Mouse (Mus musculus) leukemia stem cell, adult 10-12 weeks (primary cell): ENCODE measurements around the gene Tyw1. TPM values are rescaled to one million over a fixed set of nuclear protein-coding genes. Genes with fewer than 3 reads are reported as not detected.

ENCODE experiments used
- polyA plus RNA-seq: library from polyadenylated mRNA; stranded (reverse); fragments of >175 nt; gene quantifications from 2 replicates; pipeline ENCODE4 v1.2.3, GENCODE M21; 2012; ENCODE audit warnings: low replicate concordance

Gene Tyw1
- 6.1 and 10.4 TPM in 2 replicates for polyA plus RNA-seq

GRCm38 (mm10) chr5:130255017-130255720 is at the start of gene Tyw1, which contains the start of gene Sbds:
Gene Tyw1, plus strand, starts transcription at chr5:130255619.
Gene Sbds, minus strand, starts transcription at chr5:130255530.

DNA sequence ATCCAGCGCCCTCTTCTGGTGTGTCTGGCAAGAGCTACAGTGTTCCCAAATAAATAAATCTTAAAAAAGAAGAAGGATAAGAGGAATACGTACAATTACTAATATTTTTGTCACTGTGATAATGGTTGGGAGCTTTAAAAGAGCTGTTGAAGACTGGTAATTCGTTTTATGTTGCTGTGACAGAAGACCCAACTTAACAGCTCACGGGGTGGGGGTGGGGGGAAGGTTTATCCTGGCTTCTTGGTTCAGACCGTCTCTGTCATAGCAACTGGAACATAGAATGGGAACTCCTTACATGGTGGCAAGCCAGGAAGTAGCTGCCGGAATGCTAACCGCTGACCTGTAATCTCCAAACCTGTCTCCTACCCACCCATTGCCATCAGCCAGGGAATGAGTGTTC is 38.6 kb upstream of the Tyw1 start, which contains the start of gene Tmem248:
Gene Tmem248 (plus strand): TSS at position 301 of the 400 bp plus-strand sequence.

GRCm38 (mm10) chr5:130369237-130369636 is 113.8 kb downstream of the Tyw1 start, which contains the start of gene Caln1:
Gene Caln1, plus strand, starts transcription at chr5:130369455.

GRCm38 (mm10) chr5:130384222-130384912 is 128.9 kb downstream of the Tyw1 start, which contains the start of gene A330070K13Rik:
Gene A330070K13Rik, minus strand, starts transcription at chr5:130384631.

Other genes with a start within 250 kb of the Tyw1 start
- gene Asl, start 226.4 kb upstream of the Tyw1 start, polyA plus RNA-seq, result 7.4 and 8.3 TPM in 2 replicates
- gene Crcp, start 226.3 kb upstream of the Tyw1 start, polyA plus RNA-seq, result 5.0 and 7.4 TPM in 2 replicates
- gene Tpst1, start 182.3 kb upstream of the Tyw1 start, polyA plus RNA-seq, result 19.2 and 44.7 TPM in 2 replicates
- 5.4 and 27.4 TPM in 2 replicates for gene Kctd7, start 110.8 kb upstream of the Tyw1 start, polyA plus RNA-seq
- 14.6 and 18.2 TPM in 2 replicates for gene Rabgef1, start 83.8 kb upstream of the Tyw1 start, polyA plus RNA-seq
- gene Tmem248, start 38.5 kb upstream of the Tyw1 start, polyA plus RNA-seq, result 26.9 and 71.2 TPM in 2 replicates
- gene Sbds, start 89 bp upstream of the Tyw1 start, polyA plus RNA-seq, result 3.8 and 30.2 TPM in 2 replicates
- gene Caln1, start 113.8 kb downstream of the Tyw1 start, polyA plus RNA-seq, result 0.02 TPM in 1 of 2 replicates, not detected in the other
- gene A330070K13Rik, start 129.0 kb downstream of the Tyw1 start, polyA plus RNA-seq, result not detected in 2 replicates